Mouse (Mus musculus) myocyte (in vitro differentiated cells): Measurements from ENCODE around the gene Rnase4.

Experiments used
- CEBPB ChIP-seq: IDR thresholded peaks from 2 replicates; pipeline ENCODE4 v1.6.1; 2011; ENCODE audit warnings: mild to moderate bottlenecking, moderate library complexity; ENCODE audit not compliant: poor library complexity, insufficient read depth, severe bottlenecking
- E2F4 ChIP-seq: IDR thresholded peaks from one replicate; pipeline ENCODE4 v1.6.1; 2011; ENCODE audit warnings: mild to moderate bottlenecking, control low read depth, moderate library complexity; ENCODE audit not compliant: insufficient read depth
- MAX ChIP-seq: IDR thresholded peaks from one replicate; pipeline ENCODE4 v1.6.1; 2011; ENCODE audit warnings: low read depth, mild to moderate bottlenecking, control low read depth
- MYOD1 ChIP-seq, 3 experiments: IDR thresholded peaks; one replicate each; pipeline ENCODE4 v1.6.1; 2011; ENCODE audit warnings: control low read depth in 2 of 3, low read depth in 2 of 3, mild to moderate bottlenecking in 2 of 3, moderate library complexity in 1 of 3; ENCODE audit not compliant: insufficient read length in 2 of 3, control insufficient read depth in 1 of 3
- MYOG ChIP-seq, 3 experiments: IDR thresholded peaks; one replicate each; pipeline ENCODE4 v1.6.1; 2011; ENCODE audit warnings: control low read depth in 2 of 3, low read depth in 2 of 3, mild to moderate bottlenecking in 2 of 3; ENCODE audit not compliant: insufficient read length in 2 of 3, control insufficient read depth in 1 of 3, insufficient read depth in 1 of 3
- POLR2A ChIP-seq: IDR thresholded peaks from one replicate; pipeline ENCODE4 v1.6.1; 2011; ENCODE audit warnings: low read depth, mild to moderate bottlenecking, control low read depth, moderate library complexity; ENCODE audit not compliant: insufficient read length
- POLR2AphosphoS2 ChIP-seq: IDR thresholded peaks from one replicate; pipeline ENCODE4 v1.6.1; 2011; ENCODE audit warnings: low read depth, control low read depth; ENCODE audit not compliant: insufficient read length
- SRF ChIP-seq: IDR thresholded peaks from one replicate; pipeline ENCODE4 v1.6.1; 2011; ENCODE audit warnings: low read depth; ENCODE audit not compliant: control insufficient read depth, insufficient read length
- TCF12 ChIP-seq: IDR thresholded peaks from one replicate; pipeline ENCODE4 v1.6.1; 2011; ENCODE audit warnings: mild to moderate bottlenecking, control low read depth; ENCODE audit not compliant: poor library complexity, insufficient read depth, severe bottlenecking
- TCF3 ChIP-seq: IDR thresholded peaks from one replicate; pipeline ENCODE4 v1.6.1; 2011; ENCODE audit warnings: low read depth, control low read depth; ENCODE audit not compliant: insufficient read length
- USF1 ChIP-seq: IDR thresholded peaks from one replicate; pipeline ENCODE4 v1.6.1; 2011; ENCODE audit warnings: low read depth, mild to moderate bottlenecking, control low read depth, moderate library complexity

GRCm38 (mm10) chr14:51092073-51092620, 1.3 kb downstream of the Rnase4 start:
- TF ChIP-seq TCF3 (no peak), USF1 (no peak), POLR2A (no peak), E2F4 (no peak), MYOD1 (IDR thresholded peaks at IDR 0.05; ENCODE audit: control insufficient read depth in 1 of 3, insufficient read length in 2 of 3, low read depth in 2 of 3) (no peak), POLR2AphosphoS2 (no peak), MAX (no peak), TCF12 (no peak), MYOG (IDR thresholded peaks at IDR 0.05; ENCODE audit: control insufficient read depth in 1 of 3, insufficient read depth in 1 of 3, insufficient read length in 2 of 3, low read depth in 2 of 3) (no peak), CEBPB (no peak), SRF (no peak)
